Mouse (Mus musculus) heart, embryonic 13.5 days (tissue): ENCODE measurements at regions not wholly inside any gene's neighbourhood (a gene's known extent, or its start where the extent isn't known, plus 50 kb on each side); places are given as distances from the start of the nearest gene placed in this dataset.

ENCODE experiments used
- ATAC-seq: fragments of 200-750 bp; cut with Nextera tagmentation; 2 replicates; pipeline ENCODE4 v1.8.0; 2017; ENCODE audit warnings: moderate TSS enrichment; ENCODE audit not compliant: insufficient number of reproducible peaks, low FRiP score, low TSS enrichment; ENCODE audit errors: extremely low read depth
- H3K27ac ChIP-seq: fragments of 300-500 bp; sonication (generic); replicated peaks from 2 replicates; pipeline ENCODE4 v1.5.1; 2015; ENCODE audit warnings: moderate library complexity, mild to moderate bottlenecking, inconsistent platforms
- H3K27me3 ChIP-seq: fragments of 300-500 bp; sonication (generic); replicated peaks from 2 replicates; pipeline ENCODE4 v1.6.1; 2015; ENCODE audit warnings: mild to moderate bottlenecking, inconsistent platforms
- H3K36me3 ChIP-seq: fragments of 300-500 bp; sonication (generic); 2 replicates; pipeline ENCODE4 v1.6.1; 2015; ENCODE audit warnings: mild to moderate bottlenecking, inconsistent platforms
- H3K4me1 ChIP-seq: fragments of 300-500 bp; sonication (generic); 2 replicates; pipeline ENCODE4 v1.6.1; 2015; ENCODE audit warnings: inconsistent platforms
- H3K4me2 ChIP-seq: fragments of 300-500 bp; sonication (generic); 2 replicates; pipeline ENCODE4 v1.6.1; 2015; ENCODE audit warnings: inconsistent platforms, mild to moderate bottlenecking, moderate library complexity
- H3K4me3 ChIP-seq: fragments of 300-500 bp; sonication (generic); 2 replicates; pipeline ENCODE4 v1.5.1; 2015; ENCODE audit warnings: moderate library complexity, mild to moderate bottlenecking, inconsistent platforms
- H3K9ac ChIP-seq: fragments of 300-500 bp; sonication (generic); 2 replicates; pipeline ENCODE4 v1.6.1; 2015; ENCODE audit warnings: inconsistent platforms, mild to moderate bottlenecking, moderate library complexity
- H3K9me3 ChIP-seq: fragments of 300-500 bp; sonication (generic); 2 replicates; pipeline ENCODE4 v1.6.1; 2016; ENCODE audit warnings: inconsistent platforms
- WGBS: fragments of 180-500 bp; shearing (Covaris S2); methylation state at CpG from one replicate; pipeline ENCODE4 v1.1.7; 2015; ENCODE audit warnings: mixed read lengths; 5-methylcytosine and 5-hydroxymethylcytosine counted together

DNA sequence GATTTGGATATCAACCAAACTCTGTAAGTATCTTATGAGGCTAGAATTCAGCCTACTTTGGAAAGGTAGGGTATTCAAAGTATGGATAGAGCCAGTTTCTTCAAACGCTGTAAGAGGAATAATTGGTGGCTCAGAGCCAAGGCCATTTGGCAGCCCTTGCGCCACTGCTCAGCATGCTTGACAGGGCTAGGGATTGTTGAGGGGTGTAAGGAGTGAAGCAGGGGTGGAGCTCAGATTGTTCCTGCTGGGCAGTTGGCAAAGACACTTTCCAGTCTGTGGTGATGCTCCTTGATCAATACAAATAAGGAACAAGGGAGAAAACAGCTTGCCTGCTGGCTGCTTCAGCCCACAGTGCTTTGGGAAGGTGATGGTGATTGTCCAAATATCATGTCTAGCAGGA lies 181.9 kb downstream of the Kcna5 start:
- no peak overlapping the region for H3K4me2 ChIP-seq
- H3K27ac ChIP-seq, result no peak overlapping the region
- no peak overlapping the region for H3K4me3 ChIP-seq
- no peak overlapping the region for H3K9ac ChIP-seq
- no peaks in the 10 kb centered on the region for H3K9me3 ChIP-seq
- WGBS, result 20% methylated on average over 2 of the region's 2 CpGs
- peaks cover 10% of the 10 kb centered on the region; the same call in 1 of the 2 replicates for H3K4me1 ChIP-seq
- ATAC-seq, result no peak
- H3K36me3 ChIP-seq, result no peaks in the 10 kb centered on the region
- 0 out of 2 replicates have a peak, but pooled peaks cover 6% of the 10 kb centered on the region for H3K27me3 ChIP-seq

- no peak for ATAC-seq
Observed at GRCm38 (mm10) chr6:126350476-126350875, 183.8 kb upstream of the Ntf3 start.

GRCm38 (mm10) chr6:126349905-126350304 lies 183.2 kb upstream of the Ntf3 start:
- Histone ChIP-seq H3K27ac (no peak overlapping the region), H3K4me2 (no peak overlapping the region), H3K4me1 (peaks cover 10% of the 10 kb centered on the region; the same call in 1 of the 2 replicates), H3K27me3 (peaks cover 15% of the 10 kb centered on the region; the same call in 1 of the 2 replicates), H3K36me3 (no peaks in the 10 kb centered on the region), H3K9ac (no peak overlapping the region), H3K9me3 (no peaks in the 10 kb centered on the region), H3K4me3 (no peak overlapping the region)
- WGBS, result 31% methylated on average over 2 of the region's 2 CpGs
- no peak for ATAC-seq

More at GRCm38 (mm10) chr6:126350476-126350875, 183.8 kb upstream of the Ntf3 start:
- no peak overlapping the region for H3K9ac ChIP-seq
- no peaks in the 10 kb centered on the region for H3K36me3 ChIP-seq
- no peak overlapping the region for H3K27ac ChIP-seq
- H3K27me3 ChIP-seq, result peaks cover 13% of the 10 kb centered on the region; the same call in 1 of the 2 replicates
- H3K4me2 ChIP-seq, result no peak overlapping the region
- H3K9me3 ChIP-seq, result no peaks in the 10 kb centered on the region
- no peak overlapping the region for H3K4me3 ChIP-seq
- H3K4me1 ChIP-seq, result peaks cover 10% of the 10 kb centered on the region; the same call in 1 of the 2 replicates
- 44% methylated on average over 2 of the region's 2 CpGs for WGBS

DNA sequence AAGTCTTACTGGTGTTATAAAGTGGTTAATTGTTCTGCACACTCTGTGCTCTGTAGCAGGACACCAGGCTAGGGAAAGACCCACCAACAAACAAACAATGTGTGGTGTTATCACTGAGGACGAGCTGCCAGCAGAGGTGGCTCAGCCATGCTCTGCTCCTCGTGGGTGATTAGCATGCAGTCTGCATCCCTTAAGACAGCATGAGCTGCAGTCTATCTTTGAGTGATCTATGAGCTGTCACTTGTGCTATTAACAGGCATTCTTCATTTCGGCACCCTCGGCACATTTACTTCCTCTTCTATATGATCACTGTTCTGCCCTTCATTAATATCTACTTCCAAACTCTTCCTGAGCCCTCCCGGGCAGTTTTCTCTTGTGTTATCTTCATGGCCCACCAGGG lies 178.5 kb upstream of the Ntf3 start:
- 43% methylated on average over 5 of the region's 5 CpGs for WGBS
- H3K9ac ChIP-seq, result no peak overlapping the region
- no peak for ATAC-seq

DNA sequence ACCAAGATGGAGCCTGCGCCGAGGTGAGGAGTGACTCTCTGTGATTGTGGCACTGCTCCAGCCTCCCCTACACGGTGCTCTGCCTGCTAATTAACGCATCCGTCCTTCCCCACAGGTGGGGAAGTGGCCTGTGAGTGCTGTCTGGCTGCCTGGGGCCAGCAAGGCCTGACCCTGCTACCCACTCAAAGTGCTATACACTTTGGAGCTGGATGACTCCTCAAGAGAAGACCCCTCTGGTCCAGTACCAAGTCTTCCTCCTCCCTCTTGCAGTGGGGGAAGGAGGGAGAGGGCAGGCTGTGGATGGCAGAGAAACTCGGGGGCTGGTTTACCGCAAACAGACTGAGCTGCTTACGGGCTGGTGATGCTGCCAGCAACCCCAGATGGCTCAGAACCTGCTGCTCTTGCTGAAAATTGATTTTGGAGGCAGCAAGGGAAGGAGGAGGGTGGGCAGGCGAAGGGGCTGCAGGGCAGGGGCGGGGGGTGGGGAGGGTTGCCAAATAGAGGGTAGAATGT lies 173.4 kb upstream of the Ntf3 start:
- ATAC-seq, result no peak

More for the DNA sequence above, 178.5 kb upstream of the Ntf3 start:
- H3K4me3 ChIP-seq, result no peak overlapping the region
- H3K36me3 ChIP-seq, result no peaks in the 10 kb centered on the region
- peaks cover 10% of the 10 kb centered on the region; the same call in 1 of the 2 replicates for H3K27me3 ChIP-seq
- H3K4me1 ChIP-seq, result no peaks in the 10 kb centered on the region
- no peak overlapping the region for H3K27ac ChIP-seq
- H3K4me2 ChIP-seq, result no peak overlapping the region
- H3K9me3 ChIP-seq, result no peaks in the 10 kb centered on the region

GRCm38 (mm10) chr6:126337711-126338110 lies 171.0 kb upstream of the Ntf3 start:
- ATAC-seq, result no peak
- H3K4me3 ChIP-seq, result no peak overlapping the region
- no peak overlapping the region for H3K9ac ChIP-seq
- H3K4me1 ChIP-seq, result no peaks in the 10 kb centered on the region
- no peaks in the 10 kb centered on the region; the same call in 1 of the 2 replicates for H3K27me3 ChIP-seq
- no peak overlapping the region for H3K27ac ChIP-seq
- WGBS, result 77% methylated on average over 8 of the region's 8 CpGs
- H3K9me3 ChIP-seq, result no peaks in the 10 kb centered on the region
- no peak overlapping the region for H3K4me2 ChIP-seq
- H3K36me3 ChIP-seq, result no peaks in the 10 kb centered on the region

More for the DNA sequence above, 173.4 kb upstream of the Ntf3 start:
- Histone ChIP-seq H3K27ac (no peak overlapping the region), H3K36me3 (no peaks in the 10 kb centered on the region), H3K9me3 (no peaks in the 10 kb centered on the region), H3K4me1 (no peaks in the 10 kb centered on the region), H3K27me3 (no peaks in the 10 kb centered on the region; the same call in 1 of the 2 replicates), H3K9ac (no peak overlapping the region), H3K4me3 (no peak overlapping the region), H3K4me2 (no peak overlapping the region)
- WGBS, result 55% methylated on average over 10 of the region's 10 CpGs

- Histone ChIP-seq H3K36me3 (no peaks in the 10 kb centered on the region), H3K27ac (no peak overlapping the region)
Observed at GRCm38 (mm10) chr6:126334258-126334657, 167.5 kb upstream of the Ntf3 start.

GRCm38 (mm10) chr6:126327187-126327586 lies 160.5 kb upstream of the Ntf3 start:
- ATAC-seq, result no peak
- 69% methylated on average over 2 of the region's 2 CpGs for WGBS

More at GRCm38 (mm10) chr6:126334258-126334657, 167.5 kb upstream of the Ntf3 start:
- Histone ChIP-seq H3K9ac (no peak overlapping the region), H3K9me3 (no peaks in the 10 kb centered on the region), H3K4me2 (no peak overlapping the region), H3K4me3 (no peak overlapping the region), H3K27me3 (no peaks in the 10 kb centered on the region), H3K4me1 (no peaks in the 10 kb centered on the region)
- 72% methylated on average over 8 of the region's 8 CpGs for WGBS
- ATAC-seq, result no peak

DNA sequence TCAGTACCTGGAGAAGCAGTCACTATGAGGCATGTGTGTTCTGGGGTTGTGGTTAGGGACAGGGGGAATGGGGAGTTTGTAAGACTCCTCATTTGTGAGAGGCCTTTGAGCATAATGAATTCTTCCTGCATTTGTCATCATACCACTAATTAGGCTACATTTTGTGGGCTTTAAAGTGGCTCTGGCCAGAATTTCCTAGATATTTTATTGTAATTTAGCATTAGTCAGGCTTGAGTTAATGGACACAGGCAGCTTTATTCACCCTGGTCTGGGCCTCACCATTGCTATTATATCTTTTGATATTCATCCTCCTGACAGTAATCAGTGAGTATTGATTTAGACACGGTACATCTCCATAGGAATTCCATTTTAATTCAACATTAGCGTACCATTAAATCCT lies 151.8 kb upstream of the Ntf3 start:
- H3K36me3 ChIP-seq, result no peaks in the 10 kb centered on the region
- H3K4me1 ChIP-seq, result no peaks in the 10 kb centered on the region
- ATAC-seq, result no peak
- H3K9ac ChIP-seq, result no peak overlapping the region
- WGBS, result 76% methylated on average over 2 of the region's 2 CpGs
- no peak overlapping the region for H3K4me2 ChIP-seq
- no peak overlapping the region for H3K27ac ChIP-seq
- H3K9me3 ChIP-seq, result no peaks in the 10 kb centered on the region
- H3K4me3 ChIP-seq, result no peak overlapping the region
- no peaks in the 10 kb centered on the region for H3K27me3 ChIP-seq

More at GRCm38 (mm10) chr6:126327187-126327586, 160.5 kb upstream of the Ntf3 start:
- Histone ChIP-seq H3K36me3 (no peaks in the 10 kb centered on the region), H3K27ac (no peak overlapping the region), H3K9me3 (no peaks in the 10 kb centered on the region), H3K4me1 (peaks cover 13% of the 10 kb centered on the region), H3K9ac (no peak overlapping the region), H3K4me3 (no peak overlapping the region), H3K4me2 (no peak overlapping the region), H3K27me3 (no peaks in the 10 kb centered on the region)

DNA sequence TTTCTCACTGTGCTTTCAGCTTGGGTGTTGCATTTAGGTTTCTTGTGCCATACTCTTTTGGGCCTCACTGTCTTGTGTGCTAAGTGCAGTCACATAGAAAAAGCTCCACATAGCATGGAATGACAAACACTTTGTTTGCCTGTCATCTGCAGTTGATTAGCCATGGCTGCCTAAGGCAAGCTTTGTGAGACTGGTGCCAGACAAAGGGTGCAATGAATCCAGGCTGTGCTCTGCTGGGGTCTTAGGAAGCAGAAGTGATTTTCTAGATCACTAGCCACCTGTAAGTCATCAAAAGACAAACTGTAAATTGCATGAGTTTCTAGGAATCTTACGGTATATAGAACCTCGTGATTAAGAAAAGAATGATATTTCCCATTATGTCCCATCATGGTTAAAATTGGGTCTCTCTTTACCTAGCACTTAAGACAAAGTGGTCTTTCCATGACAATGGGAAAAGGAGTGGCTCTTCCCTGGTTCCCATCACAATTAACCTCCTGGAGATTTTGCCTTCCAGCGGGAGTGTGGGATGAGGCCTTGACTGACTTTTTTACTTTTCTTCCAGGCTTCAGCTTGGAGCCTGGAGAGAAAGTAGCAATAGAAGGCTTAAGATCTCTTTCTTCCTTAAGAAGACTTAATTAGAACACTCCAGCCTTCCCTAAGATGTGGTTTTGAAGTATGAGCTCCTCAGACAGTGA lies 144.2 kb upstream of the Ntf3 start:
- Histone ChIP-seq H3K4me2 (no peak overlapping the region), H3K4me1 (no peaks in the 10 kb centered on the region), H3K9me3 (no peaks in the 10 kb centered on the region), H3K9ac (no peak overlapping the region), H3K27me3 (no peaks in the 10 kb centered on the region), H3K4me3 (no peak overlapping the region), H3K27ac (no peak overlapping the region), H3K36me3 (no peaks in the 10 kb centered on the region)
- no peak for ATAC-seq
- 78% methylated on average over 3 of the region's 3 CpGs for WGBS

GRCm38 (mm10) chr6:126303086-126303485 lies 136.4 kb upstream of the Ntf3 start:
- ATAC-seq, result no peak
- Histone ChIP-seq H3K4me1 (0 out of 2 replicates have a peak, but pooled peaks cover 4% of the 10 kb centered on the region), H3K36me3 (no peaks in the 10 kb centered on the region), H3K27ac (no peak overlapping the region), H3K4me3 (no peak overlapping the region), H3K27me3 (no peaks in the 10 kb centered on the region), H3K9me3 (no peaks in the 10 kb centered on the region), H3K4me2 (no peak overlapping the region), H3K9ac (no peak overlapping the region)
- 59% methylated on average over 3 of the region's 3 CpGs for WGBS

- Histone ChIP-seq H3K9me3 (no peaks in the 10 kb centered on the region), H3K4me2 (no peak overlapping the region), H3K4me1 (no peaks in the 10 kb centered on the region), H3K27me3 (no peaks in the 10 kb centered on the region; the same call in 1 of the 2 replicates), H3K4me3 (no peak overlapping the region), H3K36me3 (no peaks in the 10 kb centered on the region), H3K27ac (no peak overlapping the region), H3K9ac (no peak overlapping the region)
- WGBS, result 58% methylated on average over 2 of the region's 2 CpGs
- no peak for ATAC-seq
Observed at GRCm38 (mm10) chr6:126291581-126291980, 124.9 kb upstream of the Ntf3 start.
